Mouse (Mus musculus) 3T3-L1 (cell line): ENCODE results near the gene Gm14819.
"Not testable (repeated sequence)": the region's sequence is repeated elsewhere in the genome, so short reads cannot be mapped to it uniquely, and the experiment has no call there.

Experiments used
- DNase-seq: peaks from one replicate; pipeline ENCODE4 v3.0.0-alpha.2; 2015; ENCODE audit warnings: low read depth, low spot score

Gene Gm14819

DNA sequence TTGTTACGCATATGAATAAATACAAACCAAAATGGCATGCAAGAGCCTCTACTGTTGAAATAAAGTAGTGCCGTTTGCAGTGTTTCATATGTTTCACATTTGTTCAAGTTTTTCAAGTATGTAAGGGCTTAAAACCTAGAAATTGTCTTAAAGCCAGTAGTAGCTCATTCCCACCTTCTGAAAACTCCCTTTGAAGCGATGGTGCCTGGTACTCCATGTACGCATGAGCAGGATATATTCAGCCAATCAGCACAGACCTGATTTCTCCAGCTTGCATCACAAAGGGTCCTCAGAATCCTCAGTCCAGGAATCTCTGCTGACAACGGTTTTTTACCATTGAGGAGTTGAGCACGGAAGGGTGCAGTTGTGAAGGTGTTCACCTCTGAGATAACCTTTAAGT, at the start of gene Gm14819:
Gene Gm14819, plus strand, starts transcription at position 301 of the 400 bp plus-strand sequence.
- DNase-seq = not testable (repeated sequence)
